Mouse (Mus musculus): Measurements from ENCODE around the gene Gpr135.
"Not testable (repeated sequence)": the region's sequence is repeated elsewhere in the genome, so short reads cannot be mapped to it uniquely, and the experiment has no call there.

Gene Gpr135

GRCm38 (mm10) chr12:72052571-72052970 lies 18.4 kb downstream of the Gpr135 start:
- DNase-seq = no peak

- no peak for DNase-seq
Measured at GRCm38 (mm10) chr12:72050821-72051220, 20.1 kb downstream of the Gpr135 start.

GRCm38 (mm10) chr12:72050156-72050555 lies 20.8 kb downstream of the Gpr135 start:
- not testable (repeated sequence) for DNase-seq

- DNase-seq = no peak
Measured at GRCm38 (mm10) chr12:72047513-72047912, 23.4 kb downstream of the Gpr135 start.

- DNase-seq = no peak
Measured at GRCm38 (mm10) chr12:72041238-72041637, 29.7 kb downstream of the Gpr135 start.

- no peak for DNase-seq
Measured at GRCm38 (mm10) chr12:72039501-72039900, 31.4 kb downstream of the Gpr135 start.

- DNase-seq = no peak
Measured at GRCm38 (mm10) chr12:72038866-72039265, 32.1 kb downstream of the Gpr135 start.

- DNase-seq = no peak
Measured at GRCm38 (mm10) chr12:72037049-72037448, 33.9 kb downstream of the Gpr135 start.

- DNase-seq = no peak
Measured at GRCm38 (mm10) chr12:72036097-72036661, 34.7 kb downstream of the Gpr135 start.

GRCm38 (mm10) chr12:72031794-72032193 lies 39.1 kb downstream of the Gpr135 start:
- no peak for DNase-seq

GRCm38 (mm10) chr12:72031171-72031570 lies 39.8 kb downstream of the Gpr135 start:
- no peak for DNase-seq

- DNase-seq = no peak
Measured at GRCm38 (mm10) chr12:72025275-72025795, 45.6 kb downstream of the Gpr135 start.

- no peak for DNase-seq
Measured at GRCm38 (mm10) chr12:72023572-72023971, 47.4 kb downstream of the Gpr135 start.

- DNase-seq = no peak
Measured at GRCm38 (mm10) chr12:72022790-72023189, 48.1 kb downstream of the Gpr135 start.

- no peak for DNase-seq
Measured at GRCm38 (mm10) chr12:72021543-72021942, 49.4 kb downstream of the Gpr135 start.

- no peak for DNase-seq
Measured at GRCm38 (mm10) chr12:72020285-72020684, 50.6 kb downstream of the Gpr135 start.

Measured in right cerebral cortex, adult 18-20 months (tissue).